Mouse (Mus musculus) heart, adult 8-10 months (tissue): ENCODE results near the gene Agtpbp1. TPM values are rescaled to one million over a fixed set of nuclear protein-coding genes. Genes with fewer than 3 reads are reported as not detected.

ENCODE experiments used
- DNase-seq: peaks from one replicate; pipeline ENCODE4 v3.0.0; 2022; ENCODE audit warnings: low spot score
- total RNA-seq, 4 experiments: library from RNA; stranded (reverse); gene quantifications; 2 replicates each; pipeline ENCODE4 v1.2.4; 2022

The Agtpbp1 gene
- total RNA-seq, 4 experiments from 2014 or later: 109 to 172 (median 146) TPM

DNA sequence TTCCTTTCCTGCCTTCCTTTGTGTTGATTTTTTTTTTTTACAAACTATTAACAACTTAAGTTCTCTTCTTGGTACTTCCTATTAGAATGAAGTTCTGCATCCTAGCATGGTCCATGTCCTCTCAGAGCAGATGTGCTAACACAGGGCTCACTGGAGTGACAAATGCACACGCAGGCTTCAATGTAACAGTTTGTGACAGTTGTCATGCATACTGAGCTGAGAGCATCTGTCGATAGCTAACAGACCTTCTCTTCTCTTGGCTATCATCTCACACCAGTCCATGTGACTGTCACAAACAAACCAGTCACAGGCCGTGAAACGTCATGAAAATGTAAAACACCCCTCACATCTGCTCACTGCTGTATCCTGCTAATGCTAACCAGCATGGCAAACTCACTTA is 50.7 kb downstream of the Agtpbp1 start:
- no peak for DNase-seq

DNA sequence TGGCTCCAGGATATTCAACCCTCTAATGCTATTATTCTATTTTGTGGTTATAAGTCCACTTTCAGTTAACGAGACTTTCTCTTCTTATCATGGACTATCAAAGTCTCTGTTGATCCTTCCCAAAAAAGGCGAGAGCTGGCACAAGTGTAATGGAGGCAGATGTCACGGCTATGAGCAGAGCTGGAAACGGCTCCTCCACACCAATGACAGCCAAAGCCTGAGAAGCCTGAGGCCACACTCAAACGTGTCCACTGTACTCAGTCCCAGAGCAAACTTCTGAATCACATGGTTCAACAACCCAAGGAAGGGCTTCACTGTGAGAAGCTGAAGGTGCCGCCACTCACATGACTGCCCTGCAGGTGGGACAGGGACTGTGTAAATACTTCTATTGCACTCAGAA is 51.7 kb downstream of the Agtpbp1 start:
- no peak for DNase-seq

DNA sequence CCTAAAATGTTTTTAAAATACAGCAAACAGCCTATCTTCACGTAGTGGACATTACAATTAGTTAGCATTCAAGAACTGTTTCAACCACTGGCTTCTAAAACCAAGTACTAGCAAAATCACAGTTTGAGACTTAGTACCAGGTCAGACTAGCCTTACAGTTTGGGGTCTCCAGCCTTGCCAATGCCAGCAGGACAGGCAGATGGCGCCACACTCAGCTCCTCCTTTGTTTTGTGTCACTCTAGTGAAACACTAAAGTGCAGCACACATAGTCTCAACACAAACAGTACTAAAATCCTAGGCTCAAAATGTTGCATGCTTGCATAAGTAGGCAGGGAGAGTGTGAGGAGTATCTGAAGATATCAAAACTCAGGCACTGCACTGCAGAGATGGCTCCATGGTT is 53.8 kb downstream of the Agtpbp1 start:
- DNase-seq: no peak

- no peak for DNase-seq
Observed at GRCm38 (mm10) chr13:59530491-59530890, 54.5 kb downstream of the Agtpbp1 start.

DNA sequence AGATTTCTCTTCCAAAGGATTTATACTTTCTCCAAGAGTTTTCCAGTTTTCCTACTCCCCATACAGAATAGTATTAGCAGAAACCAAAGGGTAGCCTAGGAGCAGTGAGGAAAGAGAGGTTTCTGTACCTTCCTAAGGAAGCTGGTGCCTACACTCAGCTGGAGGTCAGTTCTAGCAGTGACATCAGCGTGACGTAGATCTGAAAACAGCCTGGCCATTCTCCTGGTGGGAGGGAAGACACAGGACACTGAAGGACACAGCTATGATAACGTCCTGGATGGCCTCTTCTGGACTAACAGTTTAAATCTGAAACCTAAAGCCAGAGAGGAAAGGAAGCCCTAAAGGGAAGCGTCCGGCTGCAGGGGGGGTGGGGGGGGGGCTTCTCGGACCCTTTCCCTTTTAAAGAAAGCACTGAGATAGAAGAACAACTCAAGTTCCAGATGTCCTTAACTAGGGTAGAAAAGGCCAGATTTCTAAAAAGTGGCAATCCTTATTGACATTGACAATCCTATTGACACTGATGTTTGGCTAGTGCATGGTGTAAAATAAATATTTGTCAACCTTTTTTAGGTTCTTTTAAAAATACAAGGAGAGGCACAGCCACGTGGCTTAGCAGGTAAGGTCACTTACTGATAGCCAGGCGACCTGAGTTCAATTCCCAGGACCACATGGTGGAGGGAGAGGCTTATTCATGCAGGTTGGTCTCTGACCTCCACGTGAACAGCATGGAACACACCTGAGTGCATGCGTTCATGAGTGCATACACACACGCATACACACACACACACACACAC is 63.6 kb downstream of the Agtpbp1 start:
- DNase-seq: peak; percentile 14

GRCm38 (mm10) chr13:59520834-59521233 is 64.2 kb downstream of the Agtpbp1 start:
- DNase-seq: no peak

GRCm38 (mm10) chr13:59519479-59519878 is 65.5 kb downstream of the Agtpbp1 start:
- DNase-seq: no peak

- no peak for DNase-seq
Observed at GRCm38 (mm10) chr13:59518016-59518415, 67.0 kb downstream of the Agtpbp1 start.

DNA sequence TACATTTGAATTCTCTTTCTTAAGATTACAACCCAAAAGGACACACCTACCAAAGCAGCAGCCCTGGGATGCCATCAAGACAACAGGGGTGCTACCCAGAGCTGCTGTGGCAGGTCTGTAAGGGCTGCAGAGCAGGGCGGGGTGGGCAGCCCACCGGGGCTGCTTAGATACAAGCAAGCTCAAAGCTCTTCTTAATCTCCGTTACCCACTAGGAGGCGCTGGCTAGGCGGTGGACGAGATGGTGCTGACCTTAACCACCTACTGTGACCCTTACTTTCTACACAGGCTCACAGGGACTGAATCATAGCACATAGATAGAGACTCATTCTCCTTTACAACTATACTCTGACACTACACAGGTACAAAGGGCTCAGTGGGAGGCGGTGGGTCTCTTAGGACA is 70.0 kb downstream of the Agtpbp1 start:
- DNase-seq: no peak

DNA sequence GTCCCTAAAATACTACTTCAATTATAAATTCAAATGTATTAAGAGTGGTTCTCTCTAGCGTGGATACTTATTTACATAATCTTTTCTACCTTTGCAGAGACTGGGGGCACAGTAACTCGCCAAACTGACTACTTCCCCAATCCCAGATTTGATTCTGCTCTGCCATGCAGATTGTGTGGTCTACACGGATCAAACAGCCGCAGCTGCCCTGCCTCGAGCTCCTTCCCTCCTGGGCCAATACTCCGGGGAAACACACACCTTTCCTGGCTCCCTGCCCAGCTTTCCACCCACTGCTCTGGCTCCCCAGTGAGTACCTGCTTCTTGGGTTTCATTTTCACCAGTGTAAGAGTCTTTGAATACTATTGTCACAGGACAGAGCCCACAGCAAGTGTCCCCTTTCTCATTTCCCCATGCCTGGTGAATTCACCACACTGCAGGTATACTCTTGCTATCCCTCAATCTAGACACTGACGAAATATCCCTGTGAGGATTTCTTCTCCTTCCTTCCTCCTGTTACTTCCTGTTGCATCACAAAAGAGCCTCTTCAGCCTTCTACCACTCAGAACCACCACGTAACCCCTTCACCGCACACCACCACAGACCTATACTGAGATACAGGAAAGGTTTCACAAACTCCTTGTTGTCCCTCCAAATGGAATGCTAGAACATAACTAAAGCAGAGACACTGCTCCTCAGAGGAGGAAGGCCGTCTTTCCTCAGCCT is 75.2 kb downstream of the Agtpbp1 start:
- DNase-seq: no peak

GRCm38 (mm10) chr13:59508584-59508983 is 76.4 kb downstream of the Agtpbp1 start:
- DNase-seq: no peak

DNA sequence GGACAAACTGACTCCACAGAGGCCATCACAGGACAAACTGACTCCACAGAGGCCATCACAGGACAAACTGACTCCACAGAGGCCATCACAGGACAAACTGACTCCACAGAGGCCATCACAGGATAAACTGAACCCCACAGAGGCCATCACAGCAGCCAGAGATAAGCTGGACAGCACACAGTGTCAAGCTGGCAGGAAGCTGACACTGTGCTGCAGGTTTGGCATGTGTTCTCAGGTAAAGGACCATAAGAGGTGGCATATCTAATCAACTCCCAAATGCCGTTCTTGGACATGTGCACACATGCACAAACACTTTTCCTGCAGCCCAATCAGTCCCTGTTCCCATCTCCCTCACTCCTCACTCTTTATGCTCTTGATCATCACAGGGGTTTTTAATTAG is 78.6 kb downstream of the Agtpbp1 start:
- DNase-seq: no peak

- DNase-seq: no peak
Observed at GRCm38 (mm10) chr13:59505867-59506266, 79.2 kb downstream of the Agtpbp1 start.

- no peak for DNase-seq
Observed at GRCm38 (mm10) chr13:59503581-59503980, 81.4 kb downstream of the Agtpbp1 start.

- no peak for DNase-seq
Observed at GRCm38 (mm10) chr13:59499831-59500230, 85.2 kb downstream of the Agtpbp1 start.

DNA sequence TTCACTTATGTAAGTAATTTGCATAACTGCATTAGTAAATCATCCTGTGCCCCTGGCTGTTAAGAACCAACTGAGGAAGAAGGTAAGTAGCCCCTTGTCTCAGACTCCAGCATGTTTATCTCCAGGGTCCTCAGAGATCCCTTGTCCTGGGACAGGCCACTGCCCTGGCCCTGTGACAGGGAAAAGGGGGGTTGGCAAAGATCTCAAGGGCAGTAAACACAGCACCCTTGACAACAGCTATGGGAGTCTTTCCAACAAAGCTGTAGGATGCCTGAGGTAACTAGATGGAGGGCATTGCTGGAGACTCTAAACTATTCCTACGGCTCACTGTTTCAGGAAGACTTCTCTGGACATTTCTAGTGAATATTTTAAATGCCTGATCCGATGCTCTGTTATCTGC is 85.7 kb downstream of the Agtpbp1 start:
- DNase-seq: peak; percentile 47

GRCm38 (mm10) chr13:59498191-59498590 is 86.8 kb downstream of the Agtpbp1 start:
- DNase-seq: no peak

DNA sequence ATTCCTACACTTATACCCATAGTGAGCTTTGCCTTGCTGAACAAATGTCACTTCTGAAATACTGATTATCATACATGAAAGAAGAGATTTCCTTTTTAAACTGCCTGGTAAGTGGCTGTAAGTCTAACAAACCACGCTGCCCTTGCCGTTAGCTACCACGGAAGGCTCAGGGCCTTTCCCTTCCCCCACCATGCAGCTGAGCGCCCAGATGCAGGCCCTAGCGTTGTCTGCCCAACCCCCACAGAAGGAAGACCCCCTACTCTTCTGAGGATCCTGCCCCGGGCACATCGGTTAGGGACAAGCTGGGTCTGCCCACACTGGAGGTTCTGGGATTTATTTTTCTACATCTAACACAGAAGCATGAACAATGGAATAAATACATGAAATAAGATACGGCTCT is 89.2 kb downstream of the Agtpbp1 start:
- no peak for DNase-seq

GRCm38 (mm10) chr13:59494619-59495262 is 90.3 kb downstream of the Agtpbp1 start:
- no peak for DNase-seq

DNA sequence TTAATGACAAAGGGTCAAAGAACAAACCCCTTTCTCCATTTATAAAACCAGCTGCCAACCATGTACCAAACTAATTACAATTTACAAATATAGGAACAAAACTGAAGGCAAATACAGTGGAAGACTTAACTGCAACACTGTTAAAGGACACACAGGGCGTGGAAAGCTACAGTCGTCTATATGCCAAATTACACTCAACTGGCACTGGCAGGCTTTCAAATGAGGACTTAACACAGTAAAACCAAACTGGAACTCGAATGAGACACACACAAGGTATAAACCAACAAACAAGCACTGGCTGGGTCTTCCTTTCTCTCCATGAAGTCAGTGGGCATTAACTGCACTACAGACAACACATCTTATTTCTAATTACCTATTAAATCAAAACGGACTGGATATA is 94.3 kb downstream of the Agtpbp1 start:
- no peak for DNase-seq

GRCm38 (mm10) chr13:59489143-59489542 is 95.9 kb downstream of the Agtpbp1 start:
- DNase-seq: no peak

GRCm38 (mm10) chr13:59487287-59487686 is 97.7 kb downstream of the Agtpbp1 start:
- DNase-seq: no peak

GRCm38 (mm10) chr13:59486243-59486642 is 98.8 kb downstream of the Agtpbp1 start:
- no peak for DNase-seq
